In genomic region chr10:119169237-119169636, GRCm38 (mm10) we compare ENCODE assay signal across 23 mouse cellular contexts.
DNase-seq lines count a peak whose midpoint lies in the region; TF ChIP-seq lines count a peak whose summit lies in the region.
"Had no signal": no experiment of that assay in that cellular context is flagged by ENCODE, and none has a peak within 500 bp of the region (broad histone marks: within the 10 kb centered on the region; RNA-seq: fewer than 3 reads in every experiment).

No protein-coding gene starts in this region.

- no peaks in the 10 kb centered on the region for H3K36me3 ChIP-seq in midbrain, embryonic 10.5 days
- H3K36me3 ChIP-seq: embryonic facial prominence, embryonic 10.5 days; embryonic facial prominence, embryonic 13.5 days; forebrain, embryonic 15.5 days; G1E; heart, embryonic 12.5 days; heart, embryonic 15.5 days; hindbrain, embryonic 15.5 days had no signal

- H3K4me1 ChIP-seq in embryonic fibroblast, embryonic 13.5 days (ENCODE audit: control insufficient read depth, insufficient read depth, low read length), result no peaks in the 10 kb centered on the region
- no peaks in the 10 kb centered on the region for H3K4me1 ChIP-seq in midbrain, embryonic 10.5 days
- H3K4me1 ChIP-seq: forebrain, embryonic 15.5 days; heart, embryonic 12.5 days; heart, embryonic 15.5 days; hindbrain, embryonic 15.5 days had no signal

- 82% methylated on average over 13 of the region's 13 CpGs for WGBS in midbrain, embryonic 10.5 days

- H3K4me3 ChIP-seq in left cerebral cortex, adult 2 months, result no peak overlapping the region
- no peak overlapping the region for H3K4me3 ChIP-seq in embryonic fibroblast, embryonic 13.5 days (ENCODE audit: insufficient read depth, low read length)
- no peak overlapping the region for H3K4me3 ChIP-seq in midbrain, embryonic 10.5 days
- H3K4me3 ChIP-seq: embryonic facial prominence, embryonic 10.5 days; embryonic facial prominence, embryonic 13.5 days; forebrain, embryonic 15.5 days; heart, embryonic 12.5 days; heart, embryonic 15.5 days; hindbrain, embryonic 15.5 days had no signal

- peak; percentile 12 to 13 for DNase-seq in frontal cortex, postnatal 36 days (ENCODE audit: low spot score in 2 of 2)
- DNase-seq in frontal cortex, postnatal 10 days (ENCODE audit: low spot score in 2 of 2), result no peak
- peak; percentile 9 to 10 for DNase-seq in left cerebral cortex, postnatal 25 days (ENCODE audit: low spot score in 2 of 2)
- DNase-seq in left cerebral cortex, adult 2 months (ENCODE audit: extremely low spot score in 1 of 2, low spot score in 2 of 2), result no peak
- DNase-seq in NIH3T3 (ENCODE audit: low read depth), result peak; percentile 13
- DNase-seq in midbrain, embryonic 10.5 days (ENCODE audit: low spot score), result no peak
- DNase-seq in thymus, postnatal 36 days, result no peak
- DNase-seq: adrenal gland, adult 2 months; adrenal gland, postnatal 14 days; B cell, adult 2 months; cerebellum, adult 11-12 months; cerebellum, adult 8-10 months; cerebellum, postnatal 36 days; gastrocnemius, postnatal 10 days had no signal

- no peak for TF ChIP-seq POLR2A in embryonic fibroblast, embryonic 13.5 days (IDR thresholded peaks at IDR 0.05; ENCODE audit: low read depth, low read length)

- no peak for TF ChIP-seq CTCF in left cerebral cortex, adult 2 months (IDR thresholded peaks at IDR 0.05)
- TF ChIP-seq CTCF in embryonic fibroblast, embryonic 13.5 days (IDR thresholded peaks at IDR 0.05; ENCODE audit: borderline replicate concordance, insufficient read depth, low read length), result no peak

- intact Hi-C loops in left cerebral cortex, postnatal 25 days (cut with DNase I), result loop anchor here (5.0 kb wide), 1 partner anchor 72 kb away; no protein-coding TSS in a partner anchor
- intact Hi-C loops in left cerebral cortex, adult 2 months (cut with DNase I), result loop anchor here (5.0 to 10.0 kb wide), 3 partner anchors 87 to 1012 kb away; no protein-coding TSS in a partner anchor

- no peaks in the 10 kb centered on the region for H3K9me3 ChIP-seq in midbrain, embryonic 10.5 days (replicated peaks)
- H3K9me3 ChIP-seq: embryonic facial prominence, embryonic 10.5 days; embryonic facial prominence, embryonic 13.5 days; forebrain, embryonic 15.5 days; heart, embryonic 12.5 days; heart, embryonic 15.5 days; hindbrain, embryonic 15.5 days had no signal

- H3K27me3 ChIP-seq in midbrain, embryonic 10.5 days (ENCODE audit: low read depth, poor library complexity, severe bottlenecking), result no peaks in the 10 kb centered on the region
- H3K27me3 ChIP-seq: CH12.LX; embryonic facial prominence, embryonic 13.5 days; forebrain, embryonic 15.5 days; heart, embryonic 12.5 days; heart, embryonic 15.5 days; hindbrain, embryonic 15.5 days had no signal

- no peak overlapping the region for H3K27ac ChIP-seq in left cerebral cortex, adult 2 months
- H3K27ac ChIP-seq in embryonic fibroblast, embryonic 13.5 days (ENCODE audit: insufficient read depth, low read length), result peak overlapping the region; percentile 84
- no peak overlapping the region for H3K27ac ChIP-seq in midbrain, embryonic 10.5 days (replicated peaks)
- H3K27ac ChIP-seq: embryonic facial prominence, embryonic 10.5 days; embryonic facial prominence, embryonic 13.5 days; forebrain, embryonic 15.5 days; heart, embryonic 15.5 days; hindbrain, embryonic 15.5 days had no signal

Comparison
In these comparisons a context has a peak if more than half of its experiments do, and no peak if none do; other contexts are left out.
1. DNase-seq: peak in frontal cortex, postnatal 36 days (2 of 2), left cerebral cortex, postnatal 25 days (2 of 2) and NIH3T3 (single experiment); none in frontal cortex, postnatal 10 days (0 of 2), left cerebral cortex, adult 2 months (0 of 2), midbrain, embryonic 10.5 days (single experiment) and thymus, postnatal 36 days (0 of 2).